Mouse (Mus musculus) megakaryocyte, embryonic 14.5 days (primary cell): Measurements from ENCODE around the gene Ifna11. TPM values are rescaled to one million over a fixed set of nuclear protein-coding genes. Genes with fewer than 3 reads are reported as not detected.
"Not testable (repeated sequence)": the region's sequence is repeated elsewhere in the genome, so short reads cannot be mapped to it uniquely, and the experiment has no call there.

Experiments used
- H3K27me3 ChIP-seq: replicated peaks from 2 replicates; pipeline ENCODE3; 2012; ENCODE audit warnings: inconsistent platforms
- H3K36me3 ChIP-seq: replicated peaks from 2 replicates; pipeline ENCODE3; 2012; ENCODE audit warnings: low read length, inconsistent platforms, mixed read lengths
- H3K4me1 ChIP-seq: 2 replicates; pipeline ENCODE4 v1.6.1; 2012; ENCODE audit warnings: inconsistent platforms
- H3K4me3 ChIP-seq: replicated peaks from 2 replicates; pipeline ENCODE3; 2012; ENCODE audit warnings: moderate library complexity, mild to moderate bottlenecking, inconsistent platforms
- H3K9me3 ChIP-seq: 2 replicates; pipeline ENCODE4 v1.6.1; 2012; ENCODE audit warnings: inconsistent platforms
- FLI1 ChIP-seq: IDR thresholded peaks from 2 replicates; pipeline ENCODE4 v1.6.1; 2012; ENCODE audit warnings: low read length, inconsistent platforms, mixed read lengths
- GATA1 ChIP-seq: IDR thresholded peaks from 3 replicates; pipeline ENCODE4 v1.6.1; 2012; ENCODE audit warnings: mixed read lengths, low read length, inconsistent platforms, borderline replicate concordance
- polyA plus RNA-seq: library from polyadenylated mRNA; stranded (reverse); fragments of >175 nt; gene quantifications from 2 replicates; pipeline ENCODE4 v1.2.3, GENCODE M21; 2012; ENCODE audit warnings: low replicate concordance; ENCODE audit not compliant: insufficient read depth

The Ifna11 gene
- not detected in 2 replicates for polyA plus RNA-seq

GRCm38 (mm10) chr4:88819659-88820058 is at the start of gene Ifna11:
Gene Ifna11 (plus strand): TSS chr4:88819959.
- H3K9me3 ChIP-seq = no peaks in the 10 kb centered on the region
- H3K27me3 ChIP-seq = peaks cover 2% of the 10 kb centered on the region
- 0 out of 2 replicates have a peak, but pooled peaks cover 3% of the 10 kb centered on the region for H3K4me1 ChIP-seq
- H3K4me3 ChIP-seq = no peak within 1 kb of the TSS
- no peak for TF ChIP-seq GATA1
- TF ChIP-seq FLI1 = no peak
- no peaks in the 10 kb centered on the region for H3K36me3 ChIP-seq

- H3K36me3 ChIP-seq, H3K4me3 ChIP-seq, H3K27me3 ChIP-seq, H3K9me3 ChIP-seq, H3K4me1 ChIP-seq: not testable (repeated sequence)
Measured at GRCm38 (mm10) chr4:88773534-88773933, 46.2 kb upstream of the Ifna11 start, which contains the start of gene Gm13290. Gene Gm13290 (plus strand): TSS chr4:88773834.

- not testable (repeated sequence) for H3K36me3 ChIP-seq, H3K9me3 ChIP-seq, H3K27me3 ChIP-seq, H3K4me1 ChIP-seq, H3K4me3 ChIP-seq
Measured at GRCm38 (mm10) chr4:88776622-88777021, 43.1 kb upstream of the Ifna11 start, which contains the start of gene Gm13289. Gene Gm13289 (plus strand): TSS chr4:88776922.

- H3K36me3 ChIP-seq, H3K27me3 ChIP-seq, H3K4me3 ChIP-seq, H3K4me1 ChIP-seq, H3K9me3 ChIP-seq: not testable (repeated sequence)
Measured at GRCm38 (mm10) chr4:88779550-88779949, 40.2 kb upstream of the Ifna11 start, which contains the start of gene Gm13272. Gene Gm13272 (plus strand): TSS chr4:88779850.

GRCm38 (mm10) chr4:88780320-88780719 is 39.4 kb upstream of the Ifna11 start:
- not testable (repeated sequence) for H3K36me3 ChIP-seq, H3K9me3 ChIP-seq

GRCm38 (mm10) chr4:88781831-88782230 is 37.9 kb upstream of the Ifna11 start, which contains the start of gene Ifnz:
Gene Ifnz (plus strand): TSS chr4:88782131.
- not testable (repeated sequence) for H3K9me3 ChIP-seq, H3K27me3 ChIP-seq, H3K36me3 ChIP-seq, H3K4me1 ChIP-seq, H3K4me3 ChIP-seq

More at GRCm38 (mm10) chr4:88780320-88780719, 39.4 kb upstream of the Ifna11 start:
- H3K4me3 ChIP-seq, H3K27me3 ChIP-seq, H3K4me1 ChIP-seq: not testable (repeated sequence)

GRCm38 (mm10) chr4:88782335-88782734 is 37.4 kb upstream of the Ifna11 start:
- not testable (repeated sequence) for H3K36me3 ChIP-seq, H3K27me3 ChIP-seq, H3K4me1 ChIP-seq, H3K4me3 ChIP-seq, H3K9me3 ChIP-seq

GRCm38 (mm10) chr4:88785409-88785808 is 34.4 kb upstream of the Ifna11 start, which contains the start of gene Gm13276:
Gene Gm13276 (plus strand): TSS chr4:88785709.
- not testable (repeated sequence) for H3K36me3 ChIP-seq, H3K9me3 ChIP-seq, H3K4me3 ChIP-seq, H3K27me3 ChIP-seq, H3K4me1 ChIP-seq

GRCm38 (mm10) chr4:88788402-88788801 is 31.4 kb upstream of the Ifna11 start, which contains the start of gene Gm13277:
Gene Gm13277 (plus strand): TSS chr4:88788632.
- not testable (repeated sequence) for H3K36me3 ChIP-seq, H3K4me1 ChIP-seq, H3K4me3 ChIP-seq, H3K27me3 ChIP-seq, H3K9me3 ChIP-seq

- not testable (repeated sequence) for H3K9me3 ChIP-seq, H3K27me3 ChIP-seq, H3K36me3 ChIP-seq, H3K4me1 ChIP-seq, H3K4me3 ChIP-seq
Measured at GRCm38 (mm10) chr4:88791250-88791649, 28.5 kb upstream of the Ifna11 start, which contains the start of gene Gm13278. Gene Gm13278 (plus strand): TSS chr4:88791550.

- H3K4me1 ChIP-seq, H3K27me3 ChIP-seq, H3K9me3 ChIP-seq, H3K36me3 ChIP-seq, H3K4me3 ChIP-seq: not testable (repeated sequence)
Measured at GRCm38 (mm10) chr4:88793936-88794675, 25.7 kb upstream of the Ifna11 start, which contains the start of gene Gm13275. Gene Gm13275 (plus strand): TSS chr4:88794487.

GRCm38 (mm10) chr4:88797097-88797496 is 22.7 kb upstream of the Ifna11 start, which contains the start of gene Gm13279:
Gene Gm13279 (plus strand): TSS chr4:88797397.
- not testable (repeated sequence) for H3K4me1 ChIP-seq, H3K9me3 ChIP-seq, H3K36me3 ChIP-seq, H3K4me3 ChIP-seq, H3K27me3 ChIP-seq

GRCm38 (mm10) chr4:88799365-88799764 is 20.4 kb upstream of the Ifna11 start, which contains the start of gene Gm13285:
Gene Gm13285 (plus strand): TSS chr4:88799665.
- not testable (repeated sequence) for H3K4me3 ChIP-seq, H3K36me3 ChIP-seq, H3K9me3 ChIP-seq, H3K27me3 ChIP-seq, H3K4me1 ChIP-seq

GRCm38 (mm10) chr4:88802954-88803353 is 16.8 kb upstream of the Ifna11 start, which contains the start of gene Gm13287:
Gene Gm13287 (plus strand): TSS chr4:88803254.
- not testable (repeated sequence) for H3K36me3 ChIP-seq, H3K4me1 ChIP-seq, H3K27me3 ChIP-seq, H3K4me3 ChIP-seq, H3K9me3 ChIP-seq

- not testable (repeated sequence) for H3K4me3 ChIP-seq, H3K27me3 ChIP-seq, H3K4me1 ChIP-seq, H3K36me3 ChIP-seq, H3K9me3 ChIP-seq
Measured at GRCm38 (mm10) chr4:88805231-88805630, 14.5 kb upstream of the Ifna11 start, which contains the start of gene Gm13288. Gene Gm13288 (plus strand): TSS chr4:88805531.

GRCm38 (mm10) chr4:88805761-88806160 is 14.0 kb upstream of the Ifna11 start:
- not testable (repeated sequence) for H3K4me3 ChIP-seq, H3K27me3 ChIP-seq, H3K9me3 ChIP-seq, H3K36me3 ChIP-seq, H3K4me1 ChIP-seq
